Mouse (Mus musculus) midbrain, embryonic 13.5 days (tissue): ENCODE results near the gene Bco1. TPM values are rescaled to one million over a fixed set of nuclear protein-coding genes. Genes with fewer than 3 reads are reported as not detected.

ENCODE experiments used
- ATAC-seq: fragments of 200-750 bp; cut with Nextera tagmentation; 2 replicates; pipeline ENCODE4 v1.8.0; 2017; ENCODE audit warnings: mild to moderate bottlenecking, moderate TSS enrichment, moderate library complexity
- H3K27ac ChIP-seq: fragments of 300-500 bp; sonication (generic); 2 replicates; pipeline ENCODE4 v1.5.1; 2015; ENCODE audit warnings: inconsistent platforms, mild to moderate bottlenecking, moderate library complexity
- H3K27me3 ChIP-seq: fragments of 300-500 bp; sonication (generic); 2 replicates; pipeline ENCODE4 v1.6.1; 2015; ENCODE audit warnings: mild to moderate bottlenecking, inconsistent platforms
- H3K36me3 ChIP-seq: fragments of 300-500 bp; sonication (generic); 2 replicates; pipeline ENCODE4 v1.6.1; 2015; ENCODE audit warnings: mild to moderate bottlenecking, inconsistent platforms
- H3K4me1 ChIP-seq: fragments of 300-500 bp; sonication (generic); replicated peaks from 2 replicates; pipeline ENCODE4 v1.6.1; 2015; ENCODE audit warnings: inconsistent platforms
- H3K4me2 ChIP-seq: fragments of 300-500 bp; sonication (generic); replicated peaks from 2 replicates; pipeline ENCODE4 v1.6.1; 2015; ENCODE audit warnings: moderate library complexity, mild to moderate bottlenecking, inconsistent platforms
- H3K4me3 ChIP-seq: fragments of 300-500 bp; sonication (generic); replicated peaks from 2 replicates; pipeline ENCODE4 v1.5.1; 2015; ENCODE audit warnings: mild to moderate bottlenecking, inconsistent platforms
- H3K9ac ChIP-seq: fragments of 300-500 bp; sonication (generic); replicated peaks from 2 replicates; pipeline ENCODE4 v1.6.1; 2015; ENCODE audit warnings: mild to moderate bottlenecking, inconsistent platforms
- H3K9me3 ChIP-seq: fragments of 300-500 bp; sonication (generic); 2 replicates; pipeline ENCODE4 v1.6.1; 2016; ENCODE audit warnings: mild to moderate bottlenecking, inconsistent platforms
- WGBS: fragments of 180-500 bp; shearing (Covaris S2); methylation state at CpG from one replicate; pipeline ENCODE4 v1.1.7; 2015; 5-methylcytosine and 5-hydroxymethylcytosine counted together
- polyA plus RNA-seq: library from polyadenylated mRNA; unstranded; fragments of >200 nt; fragmentation: Nextera tagmentation; extraction: Ambion mirVana; gene quantifications from 2 replicates; pipeline ENCODE4 v1.2.1, GENCODE M21; 2015

The Bco1 gene
- polyA plus RNA-seq, 1 experiment from 2014 or later: 0.13 TPM

GRCm38 (mm10) chr8:117177236-117177635 lies 81.6 kb downstream of the Bco1 start:
- no peak for ATAC-seq
- 88% methylated on average over 7 of the region's 7 CpGs for WGBS

DNA sequence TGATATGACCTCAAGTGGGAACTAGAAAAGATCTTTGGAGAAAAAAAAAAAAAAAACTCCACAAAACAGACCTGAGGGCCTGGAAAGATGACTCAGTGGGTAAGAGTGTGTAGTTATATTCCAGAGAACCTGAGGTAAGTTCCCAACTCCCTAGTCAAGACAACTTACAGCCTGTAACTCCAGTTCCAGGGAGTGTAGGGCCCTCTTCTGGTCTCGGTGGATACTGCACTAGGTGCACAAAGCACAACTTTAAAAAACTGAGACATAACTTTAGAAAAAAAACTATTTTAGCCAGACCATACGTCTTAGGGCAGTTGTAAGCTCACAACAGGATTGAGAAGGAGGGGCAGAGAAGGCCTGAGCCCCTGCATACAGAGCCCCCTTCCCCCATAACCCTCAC lies 82.4 kb downstream of the Bco1 start:
- no peak for ATAC-seq
- no peak overlapping the region for H3K9ac ChIP-seq
- H3K4me3 ChIP-seq: no peak overlapping the region
- no peak overlapping the region for H3K4me2 ChIP-seq
- no peaks in the 10 kb centered on the region for H3K27me3 ChIP-seq
- WGBS: 83% methylated on average over 2 of the region's 2 CpGs
- H3K9me3 ChIP-seq: no peaks in the 10 kb centered on the region
- no peak overlapping the region for H3K27ac ChIP-seq
- peaks cover 10% of the 10 kb centered on the region; the same call in 1 of the 2 replicates for H3K36me3 ChIP-seq
- H3K4me1 ChIP-seq: no peaks in the 10 kb centered on the region

More at GRCm38 (mm10) chr8:117177236-117177635, 81.6 kb downstream of the Bco1 start:
- Histone ChIP-seq H3K4me3 (no peak overlapping the region), H3K36me3 (peaks cover 10% of the 10 kb centered on the region; the same call in 1 of the 2 replicates), H3K9ac (no peak overlapping the region), H3K27ac (no peak overlapping the region), H3K4me2 (no peak overlapping the region), H3K9me3 (no peaks in the 10 kb centered on the region), H3K4me1 (0 out of 2 replicates have a peak, but pooled peaks cover 4% of the 10 kb centered on the region), H3K27me3 (no peaks in the 10 kb centered on the region)

DNA sequence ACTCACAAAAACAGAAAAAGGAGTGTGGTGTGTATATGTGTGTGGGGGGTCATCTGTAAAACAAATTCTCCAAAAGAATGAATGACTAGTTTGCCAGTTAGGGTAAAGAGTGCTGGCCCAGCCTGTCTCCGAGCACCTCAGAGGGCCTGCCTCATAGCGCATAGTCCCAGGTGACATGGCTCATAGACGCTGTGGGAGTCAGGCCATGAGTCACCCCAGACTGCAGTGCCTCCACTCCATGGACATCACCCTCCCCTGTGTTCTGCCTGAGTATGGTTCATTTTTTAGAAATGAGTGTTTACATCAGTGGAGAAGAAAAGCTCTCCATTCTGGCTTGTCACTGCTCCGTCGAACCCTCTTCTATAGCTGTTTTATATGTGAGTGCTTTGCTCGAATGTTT lies 83.0 kb downstream of the Bco1 start:
- H3K4me1 ChIP-seq: no peaks in the 10 kb centered on the region
- H3K9ac ChIP-seq: no peak overlapping the region
- no peak for ATAC-seq
- peaks cover 13% of the 10 kb centered on the region for H3K36me3 ChIP-seq
- no peaks in the 10 kb centered on the region for H3K9me3 ChIP-seq
- no peak overlapping the region for H3K27ac ChIP-seq
- no peak overlapping the region for H3K4me2 ChIP-seq
- H3K27me3 ChIP-seq: no peaks in the 10 kb centered on the region
- no peak overlapping the region for H3K4me3 ChIP-seq
- whole genome bisulfite sequencing: 95% methylated on average over 6 of the region's 6 CpGs

GRCm38 (mm10) chr8:117182746-117183145 lies 87.1 kb downstream of the Bco1 start:
- no peaks in the 10 kb centered on the region for H3K9me3 ChIP-seq
- H3K9ac ChIP-seq: no peak overlapping the region
- no peak for ATAC-seq
- H3K27me3 ChIP-seq: no peaks in the 10 kb centered on the region
- 96% methylated on average over 4 of the region's 4 CpGs for WGBS
- H3K36me3 ChIP-seq: peaks cover 31% of the 10 kb centered on the region
- H3K4me1 ChIP-seq: no peaks in the 10 kb centered on the region
- H3K4me2 ChIP-seq: no peak overlapping the region
- no peak overlapping the region for H3K27ac ChIP-seq
- no peak overlapping the region for H3K4me3 ChIP-seq

Other genes with a start within 250 kb of the Bco1 start
- 45.1 and 46.3 TPM in 2 replicates for gene Cmc2, start 174.4 kb upstream of the Bco1 start, polyA plus RNA-seq
- 18.5 and 20.0 TPM in 2 replicates for gene Cenpn, start 174.1 kb upstream of the Bco1 start, polyA plus RNA-seq
- gene Atmin, start 152.5 kb upstream of the Bco1 start, polyA plus RNA-seq: 18.1 and 20.1 TPM in 2 replicates
- gene 1700030J22Rik, start 116.9 kb upstream of the Bco1 start, polyA plus RNA-seq: 4.8 and 6.7 TPM in 2 replicates
- 88.9 and 89.2 TPM in 2 replicates for gene Gcsh, start 102.3 kb upstream of the Bco1 start, polyA plus RNA-seq
- not detected in 2 replicates for gene Pkd1l2, start 13.4 kb upstream of the Bco1 start, polyA plus RNA-seq
- 2.9 and 3.0 TPM in 2 replicates for gene Gan, start 62.3 kb downstream of the Bco1 start, polyA plus RNA-seq
- gene Cmip, start 161.2 kb downstream of the Bco1 start, polyA plus RNA-seq: 65.3 and 71.7 TPM in 2 replicates